Mouse (Mus musculus) liver, embryonic 11.5 days (tissue): ENCODE measurements around the gene Eif2b2. TPM values are rescaled to one million over a fixed set of nuclear protein-coding genes. Genes with fewer than 3 reads are reported as not detected.

Source experiments
- ATAC-seq: fragments of 200-750 bp; cut with Nextera tagmentation; replicated peaks from 2 replicates; pipeline ENCODE4 v1.8.0; 2017; ENCODE audit warnings: moderate number of reproducible peaks, mild to moderate bottlenecking, moderate TSS enrichment, moderate library complexity; ENCODE audit not compliant: low FRiP score
- DNase-seq: peaks from one replicate; pipeline ENCODE4 v3.0.0-alpha.2; 2017; ENCODE audit warnings: low spot score
- H3K27ac ChIP-seq: fragments of 300-500 bp; sonication (generic); 2 replicates; pipeline ENCODE4 v1.5.1; 2014; ENCODE audit warnings: mild to moderate bottlenecking, low read depth, low read length, control low read depth
- H3K27me3 ChIP-seq: fragments of 300-500 bp; sonication (generic); replicated peaks from 2 replicates; pipeline ENCODE4 v1.6.1; 2014; ENCODE audit warnings: low read length, mixed read lengths; ENCODE audit not compliant: control insufficient read depth, insufficient read depth
- H3K36me3 ChIP-seq: fragments of 300-500 bp; sonication (generic); 2 replicates; pipeline ENCODE4 v1.6.1; 2014; ENCODE audit warnings: mild to moderate bottlenecking, low read length, moderate library complexity, mixed read lengths; ENCODE audit not compliant: control insufficient read depth, insufficient read depth
- H3K4me1 ChIP-seq: fragments of 300-500 bp; sonication (generic); replicated peaks from 2 replicates; pipeline ENCODE4 v1.6.1; 2014; ENCODE audit warnings: low read length, mixed read lengths; ENCODE audit not compliant: control insufficient read depth, insufficient read depth
- H3K4me2 ChIP-seq: fragments of 300-500 bp; sonication (generic); 2 replicates; pipeline ENCODE4 v1.6.1; 2014; ENCODE audit warnings: mild to moderate bottlenecking, control low read depth, moderate library complexity
- H3K4me3 ChIP-seq: fragments of 300-500 bp; sonication (generic); 2 replicates; pipeline ENCODE4 v1.5.1; 2014; ENCODE audit warnings: low read depth, low read length, control low read depth
- H3K9ac ChIP-seq: fragments of 300-500 bp; sonication (generic); 2 replicates; pipeline ENCODE4 v1.6.1; 2014; ENCODE audit warnings: low read depth, low read length, control low read depth
- H3K9me3 ChIP-seq: fragments of 300-500 bp; sonication (generic); 2 replicates; pipeline ENCODE4 v1.6.1; 2016; ENCODE audit warnings: low read length, inconsistent platforms, mixed read lengths; ENCODE audit not compliant: control insufficient read depth
- WGBS: fragments of 180-500 bp; shearing (Covaris S2); extraction: QIAGEN DNeasy Blood & Tissue Kit; methylation state at CpG from one replicate; pipeline ENCODE4 v1.1.7; 2014; 5-methylcytosine and 5-hydroxymethylcytosine counted together
- microRNA-seq: library from miRNA; unstranded; fragments of <30 nt; microRNA quantifications from one replicate; pipeline ENCODE4, GENCODE M21; 2017; ENCODE audit warnings: borderline number of aligned reads
- polyA plus RNA-seq: library from polyadenylated mRNA; unstranded; fragments of >200 nt; fragmentation: Nextera tagmentation; extraction: Ambion mirVana; gene quantifications from 2 replicates; pipeline ENCODE4 v1.2.1, GENCODE M21; 2014

Gene Eif2b2
- polyA plus RNA-seq, 1 experiment from 2014 or later = 75.6 TPM

- no peak for ATAC-seq
- H3K27me3 ChIP-seq = no peaks in the 10 kb centered on the region
- peak overlapping the region; percentile 76 for H3K9ac ChIP-seq
- H3K4me1 ChIP-seq = peaks cover 2% of the 10 kb centered on the region; the same call in 1 of the 2 replicates
- peak overlapping the region; percentile 78 for H3K4me2 ChIP-seq
- peak overlapping the region; percentile 63 for H3K4me3 ChIP-seq
- H3K36me3 ChIP-seq = peaks cover 6% of the 10 kb centered on the region; the same call in 1 of the 2 replicates
- no peaks in the 10 kb centered on the region; the same call in 1 of the 2 replicates for H3K9me3 ChIP-seq
- no peak for DNase-seq
- peak overlapping the region; percentile 66; the same call in 1 of the 2 replicates for H3K27ac ChIP-seq
- 52% methylated on average over 3 of the region's 3 CpGs for WGBS
Measured at GRCm38 (mm10) chr12:85269821-85270220, 50.5 kb downstream of the Eif2b2 start.

GRCm38 (mm10) chr12:85270319-85270718 is 51.0 kb downstream of the Eif2b2 start, which contains the start of gene Mlh3:
Gene Mlh3 (minus strand): TSS chr12:85270599.
- Histone ChIP-seq H3K9me3 (no peaks in the 10 kb centered on the region; the same call in 1 of the 2 replicates), H3K27me3 (no peaks in the 10 kb centered on the region), H3K36me3 (peaks cover 6% of the 10 kb centered on the region; the same call in 1 of the 2 replicates), H3K4me2 (peak within 1 kb of the TSS; percentile 78), H3K4me3 (peak within 1 kb of the TSS; percentile 63), H3K27ac (peak within 1 kb of the TSS; percentile 66), H3K4me1 (peaks cover 2% of the 10 kb centered on the region; the same call in 1 of the 2 replicates), H3K9ac (peak within 1 kb of the TSS; percentile 76)
- under 1% methylated on average over 35 of the region's 35 CpGs for WGBS
- DNase-seq (peak; percentile 85), ATAC-seq (peak; percentile 88)

GRCm38 (mm10) chr12:85271132-85271842 is 52.0 kb downstream of the Eif2b2 start:
- Histone ChIP-seq H3K9me3 (no peaks in the 10 kb centered on the region; the same call in 1 of the 2 replicates), H3K36me3 (peaks cover 4% of the 10 kb centered on the region; the same call in 1 of the 2 replicates), H3K9ac (no peak overlapping the region), H3K27me3 (no peaks in the 10 kb centered on the region), H3K4me1 (peaks cover 2% of the 10 kb centered on the region; the same call in 1 of the 2 replicates), H3K4me2 (no peak overlapping the region), H3K4me3 (no peak overlapping the region), H3K27ac (no peak overlapping the region)
- DNase-seq = no peak
- 68% methylated on average over 7 of the region's 7 CpGs for WGBS
- no peak for ATAC-seq

- H3K4me3 ChIP-seq = no peak overlapping the region
- DNase-seq (no peak), ATAC-seq (0 out of 2 replicates have a peak, but pooled peaks have one; percentile 48)
- H3K4me2 ChIP-seq = no peak overlapping the region
- H3K9me3 ChIP-seq = no peaks in the 10 kb centered on the region; the same call in 1 of the 2 replicates
- no peak overlapping the region for H3K27ac ChIP-seq
- no peak overlapping the region for H3K9ac ChIP-seq
- peaks cover 2% of the 10 kb centered on the region; the same call in 1 of the 2 replicates for H3K4me1 ChIP-seq
- H3K27me3 ChIP-seq = no peaks in the 10 kb centered on the region
- WGBS = 74% methylated on average over 4 of the region's 4 CpGs
- peaks cover 4% of the 10 kb centered on the region; the same call in 1 of the 2 replicates for H3K36me3 ChIP-seq
Measured at GRCm38 (mm10) chr12:85271843-85272206, 52.5 kb downstream of the Eif2b2 start.

GRCm38 (mm10) chr12:85273508-85273907 is 54.2 kb downstream of the Eif2b2 start:
- WGBS = 79% methylated on average over 10 of the region's 10 CpGs
- no peak overlapping the region for H3K27ac ChIP-seq

More at GRCm38 (mm10) chr12:85273508-85273907, 54.2 kb downstream of the Eif2b2 start:
- H3K9me3 ChIP-seq = no peaks in the 10 kb centered on the region; the same call in 1 of the 2 replicates
- no peaks in the 10 kb centered on the region for H3K27me3 ChIP-seq
- no peak for ATAC-seq
- H3K4me3 ChIP-seq = no peak overlapping the region
- peaks cover 7% of the 10 kb centered on the region for H3K4me1 ChIP-seq
- no peak overlapping the region for H3K4me2 ChIP-seq
- no peak overlapping the region for H3K9ac ChIP-seq
- H3K36me3 ChIP-seq = peaks cover 4% of the 10 kb centered on the region; the same call in 1 of the 2 replicates
- no peak for DNase-seq

Small RNA genes within 50 kb of the gene (microRNA-seq; reads per million reads assigned to microRNA genes)
- gene Mir6938 = 1.1 reads per million

Other genes with a start within 250 kb of the Eif2b2 start
- gene Fcf1, start 248.6 kb upstream of the Eif2b2 start, polyA plus RNA-seq = 205 and 215 TPM in 2 replicates
- 19.6 and 22.9 TPM in 2 replicates for gene Arel1, start 248.6 kb upstream of the Eif2b2 start, polyA plus RNA-seq
- 25.5 and 30.7 TPM in 2 replicates for gene Ylpm1, start 223.2 kb upstream of the Eif2b2 start, polyA plus RNA-seq
- gene Prox2, start 108.7 kb upstream of the Eif2b2 start, polyA plus RNA-seq = 3.8 and 4.3 TPM in 2 replicates
- 139 and 143 TPM in 2 replicates for gene Dlst, start 108.6 kb upstream of the Eif2b2 start, polyA plus RNA-seq
- 0.99 and 1.1 TPM in 2 replicates for gene Rps6kl1, start 68.2 kb upstream of the Eif2b2 start, polyA plus RNA-seq
- gene Pgf, start 41.7 kb upstream of the Eif2b2 start, polyA plus RNA-seq = 4.0 and 5.7 TPM in 2 replicates
- gene Mlh3, start 51.1 kb downstream of the Eif2b2 start, polyA plus RNA-seq = 6.1 and 7.8 TPM in 2 replicates
- gene Acyp1, start 69.0 kb downstream of the Eif2b2 start, polyA plus RNA-seq = 88.3 and 92.2 TPM in 2 replicates
- 0.43 and 0.49 TPM in 2 replicates for gene Zc2hc1c, start 69.1 kb downstream of the Eif2b2 start, polyA plus RNA-seq
- gene Nek9, start 119.9 kb downstream of the Eif2b2 start, polyA plus RNA-seq = 7.2 and 9.4 TPM in 2 replicates
- 271 and 278 TPM in 2 replicates for gene Tmed10, start 155.4 kb downstream of the Eif2b2 start, polyA plus RNA-seq